Mouse (Mus musculus) liver, embryonic 12.5 days (tissue): Measurements from ENCODE around the gene Rab11fip4. TPM values are rescaled to one million over a fixed set of nuclear protein-coding genes. Genes with fewer than 3 reads are reported as not detected.

Experiments
- ATAC-seq: fragments of 200-750 bp; cut with Nextera tagmentation; 2 replicates; pipeline ENCODE4 v1.8.0; 2017; ENCODE audit warnings: moderate number of reproducible peaks, mild to moderate bottlenecking, moderate library complexity
- H3K27ac ChIP-seq: fragments of 300-500 bp; sonication (generic); 2 replicates; pipeline ENCODE4 v1.5.1; 2016; ENCODE audit warnings: mild to moderate bottlenecking
- H3K27me3 ChIP-seq: fragments of 300-500 bp; sonication (generic); replicated peaks from 2 replicates; pipeline ENCODE4 v1.6.1; 2016; ENCODE audit warnings: mild to moderate bottlenecking, moderate library complexity
- H3K36me3 ChIP-seq: fragments of 300-500 bp; sonication (generic); 2 replicates; pipeline ENCODE4 v1.6.1; 2016; ENCODE audit warnings: mild to moderate bottlenecking, moderate library complexity
- H3K4me1 ChIP-seq: fragments of 300-500 bp; sonication (generic); 2 replicates; pipeline ENCODE4 v1.6.1; 2016
- H3K4me2 ChIP-seq: fragments of 300-500 bp; sonication (generic); 2 replicates; pipeline ENCODE4 v1.6.1; 2016; ENCODE audit warnings: mild to moderate bottlenecking, moderate library complexity
- H3K4me3 ChIP-seq: fragments of 300-500 bp; sonication (generic); 2 replicates; pipeline ENCODE4 v1.5.1; 2016; ENCODE audit warnings: mild to moderate bottlenecking, moderate library complexity
- H3K9ac ChIP-seq: fragments of 300-500 bp; sonication (generic); 2 replicates; pipeline ENCODE4 v1.6.1; 2016; ENCODE audit warnings: mild to moderate bottlenecking, moderate library complexity
- H3K9me3 ChIP-seq: fragments of 300-500 bp; sonication (generic); replicated peaks from 2 replicates; pipeline ENCODE4 v1.6.1; 2016; ENCODE audit warnings: mild to moderate bottlenecking, moderate library complexity
- WGBS: fragments of 180-500 bp; shearing (Covaris S2); methylation state at CpG from one replicate; pipeline ENCODE4 v1.1.7; 2016; ENCODE audit not compliant: insufficient replicate concordance; 5-methylcytosine and 5-hydroxymethylcytosine counted together
- polyA plus RNA-seq: library from polyadenylated mRNA; unstranded; fragments of >200 nt; fragmentation: Nextera tagmentation; extraction: Ambion mirVana; gene quantifications from 2 replicates; pipeline ENCODE4 v1.2.1, GENCODE M21; 2016

Gene Rab11fip4
- polyA plus RNA-seq, 1 experiment from 2014 or later: 1.5 TPM

DNA sequence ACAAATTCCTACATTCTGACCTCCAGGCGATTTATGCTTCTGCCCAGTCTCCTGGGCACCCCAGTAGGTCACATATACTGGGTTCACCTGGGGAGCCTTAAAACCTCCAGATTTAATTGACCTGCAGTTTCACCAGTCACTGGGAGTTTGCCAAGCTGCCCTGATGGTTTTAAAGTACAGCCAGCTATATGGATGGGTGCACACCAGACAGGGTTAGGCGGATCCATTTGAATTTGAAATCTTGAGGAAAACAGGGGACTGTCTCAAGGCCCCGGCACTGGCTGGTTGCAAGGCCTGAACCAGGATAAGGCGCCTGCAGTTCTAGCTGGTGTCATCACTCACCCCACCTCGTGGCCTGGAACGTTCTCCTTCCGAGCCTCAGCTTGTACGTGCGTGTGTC, 52.7 kb downstream of the Rab11fip4 start:
- peaks cover 14% of the 10 kb centered on the region for H3K4me1 ChIP-seq
- no peak overlapping the region for H3K9ac ChIP-seq
- H3K36me3 ChIP-seq: no peaks in the 10 kb centered on the region
- 73% methylated on average over 9 of the region's 9 CpGs for WGBS
- H3K27me3 ChIP-seq: peaks cover 28% of the 10 kb centered on the region
- no peak overlapping the region for H3K4me2 ChIP-seq
- H3K4me3 ChIP-seq: no peak overlapping the region
- no peak for ATAC-seq
- H3K9me3 ChIP-seq: no peaks in the 10 kb centered on the region
- H3K27ac ChIP-seq: no peak overlapping the region

DNA sequence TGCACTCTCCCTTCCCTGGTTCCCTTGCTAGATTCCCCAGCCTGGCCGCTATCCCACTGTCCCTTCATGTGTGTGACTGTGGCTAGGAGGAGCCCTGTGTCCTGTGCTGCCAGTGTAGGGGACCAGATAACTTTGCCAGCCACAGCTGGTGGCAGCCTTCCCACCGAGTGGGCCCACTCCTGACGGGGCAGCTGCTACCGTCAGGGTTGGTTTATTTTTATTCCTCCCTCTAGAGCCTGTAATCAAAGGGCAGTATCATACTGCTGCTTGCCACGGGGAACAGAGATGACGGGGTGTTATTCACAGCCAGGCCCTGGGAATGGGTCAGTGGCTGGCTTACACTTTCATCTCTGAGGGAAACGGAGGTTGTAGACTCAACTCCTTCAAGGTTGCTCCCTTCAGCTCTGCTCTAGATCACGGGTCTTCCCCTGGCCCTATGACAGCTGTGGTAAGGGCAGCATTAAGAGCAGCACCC, 53.7 kb downstream of the Rab11fip4 start:
- peaks cover 14% of the 10 kb centered on the region for H3K4me1 ChIP-seq
- no peak overlapping the region for H3K9ac ChIP-seq
- H3K4me3 ChIP-seq: no peak overlapping the region
- H3K27ac ChIP-seq: no peak overlapping the region
- peaks cover 28% of the 10 kb centered on the region for H3K27me3 ChIP-seq
- 48% methylated on average over 8 of the region's 8 CpGs for WGBS
- no peak overlapping the region for H3K4me2 ChIP-seq
- ATAC-seq: no peak
- H3K36me3 ChIP-seq: no peaks in the 10 kb centered on the region
- no peaks in the 10 kb centered on the region for H3K9me3 ChIP-seq

DNA sequence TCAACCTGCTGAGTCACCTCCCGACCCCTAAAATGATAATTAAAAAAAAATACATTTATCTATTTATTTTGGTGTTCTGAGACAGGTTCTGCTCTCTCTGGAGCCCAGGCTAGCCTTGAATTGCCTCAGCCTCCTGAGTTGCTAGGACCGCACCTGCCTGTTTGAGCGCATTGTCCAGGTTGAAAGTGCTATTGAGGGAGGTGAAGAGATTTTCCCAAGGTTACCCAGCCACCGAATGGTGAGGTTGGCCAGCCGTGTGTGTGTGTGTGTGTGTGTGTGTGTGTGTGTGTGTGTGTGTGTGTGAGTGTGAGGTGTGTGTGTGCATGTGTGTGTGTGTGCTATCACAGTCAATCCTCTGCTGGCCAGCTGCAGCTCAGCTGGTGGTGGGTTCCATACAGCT, 55.0 kb downstream of the Rab11fip4 start:
- Histone ChIP-seq H3K4me2 (no peak overlapping the region), H3K27ac (no peak overlapping the region), H3K9ac (no peak overlapping the region), H3K36me3 (no peaks in the 10 kb centered on the region), H3K9me3 (no peaks in the 10 kb centered on the region), H3K4me1 (peaks cover 17% of the 10 kb centered on the region), H3K27me3 (peaks cover 28% of the 10 kb centered on the region), H3K4me3 (no peak overlapping the region)
- ATAC-seq: no peak
- WGBS: 61% methylated on average over 5 of the region's 5 CpGs

DNA sequence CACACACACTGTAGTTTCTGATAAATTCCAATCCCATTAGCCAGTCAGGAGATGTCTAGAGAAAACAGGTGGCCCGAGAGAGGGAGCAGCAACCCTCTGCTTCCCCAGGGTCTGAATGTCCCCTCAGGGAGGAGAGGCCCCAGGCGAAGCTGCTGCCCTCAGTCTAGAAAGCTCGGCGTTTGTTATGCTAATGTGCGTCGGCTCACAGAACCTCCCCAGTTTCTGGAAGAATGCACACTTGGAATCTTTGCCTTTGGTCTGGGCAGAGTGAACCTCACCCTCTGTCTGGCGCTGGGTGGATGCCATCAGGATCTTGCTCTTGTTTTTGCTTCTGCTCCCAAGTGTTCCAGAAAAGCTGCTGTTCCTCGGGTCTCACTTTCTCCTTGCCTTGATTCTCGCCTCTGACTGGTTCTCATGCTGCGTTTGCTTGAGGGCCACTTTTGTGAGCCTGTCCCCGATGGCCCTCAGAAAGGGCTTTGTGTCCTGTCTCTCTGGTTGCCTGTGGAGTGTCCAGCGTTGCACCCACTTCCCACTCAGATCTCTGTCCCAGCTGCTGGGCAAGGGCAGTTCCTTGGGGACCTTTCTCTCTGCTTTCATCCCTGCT, 55.6 kb downstream of the Rab11fip4 start:
- no peak overlapping the region for H3K4me2 ChIP-seq
- H3K4me1 ChIP-seq: peaks cover 12% of the 10 kb centered on the region
- no peaks in the 10 kb centered on the region for H3K9me3 ChIP-seq
- H3K27ac ChIP-seq: no peak overlapping the region
- no peaks in the 10 kb centered on the region for H3K36me3 ChIP-seq
- H3K9ac ChIP-seq: no peak overlapping the region
- no peak overlapping the region for H3K4me3 ChIP-seq
- peaks cover 28% of the 10 kb centered on the region for H3K27me3 ChIP-seq
- ATAC-seq: no peak
- 47% methylated on average over 12 of the region's 12 CpGs for WGBS

DNA sequence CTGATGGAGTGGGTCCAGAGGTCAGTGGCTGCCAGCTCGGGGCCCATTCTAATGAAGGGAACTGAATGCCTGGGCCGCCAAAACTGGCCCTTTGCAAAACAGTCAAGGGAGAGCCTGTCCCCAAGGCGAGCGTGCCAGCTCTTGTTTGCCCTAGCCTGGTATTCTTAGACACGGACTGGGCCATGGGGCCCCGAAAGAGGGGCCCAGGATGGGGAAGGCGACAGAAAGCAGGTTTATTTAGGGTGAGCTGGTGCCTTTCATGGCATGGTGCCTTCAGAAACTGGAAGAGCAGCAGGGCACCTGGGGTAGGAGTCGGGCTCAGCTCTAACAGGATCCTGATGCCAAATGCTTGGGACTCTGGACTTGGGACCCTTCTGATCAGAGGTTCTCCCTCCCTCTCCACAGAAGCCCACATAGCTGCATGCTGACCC, 56.1 kb downstream of the Rab11fip4 start:
- H3K4me3 ChIP-seq: no peak overlapping the region
- H3K27me3 ChIP-seq: peaks cover 28% of the 10 kb centered on the region
- no peak overlapping the region for H3K4me2 ChIP-seq
- no peak for ATAC-seq
- no peaks in the 10 kb centered on the region for H3K36me3 ChIP-seq
- WGBS: 59% methylated on average over 8 of the region's 8 CpGs
- H3K9ac ChIP-seq: no peak overlapping the region
- no peaks in the 10 kb centered on the region for H3K9me3 ChIP-seq
- H3K4me1 ChIP-seq: peaks cover 11% of the 10 kb centered on the region
- H3K27ac ChIP-seq: no peak overlapping the region

DNA sequence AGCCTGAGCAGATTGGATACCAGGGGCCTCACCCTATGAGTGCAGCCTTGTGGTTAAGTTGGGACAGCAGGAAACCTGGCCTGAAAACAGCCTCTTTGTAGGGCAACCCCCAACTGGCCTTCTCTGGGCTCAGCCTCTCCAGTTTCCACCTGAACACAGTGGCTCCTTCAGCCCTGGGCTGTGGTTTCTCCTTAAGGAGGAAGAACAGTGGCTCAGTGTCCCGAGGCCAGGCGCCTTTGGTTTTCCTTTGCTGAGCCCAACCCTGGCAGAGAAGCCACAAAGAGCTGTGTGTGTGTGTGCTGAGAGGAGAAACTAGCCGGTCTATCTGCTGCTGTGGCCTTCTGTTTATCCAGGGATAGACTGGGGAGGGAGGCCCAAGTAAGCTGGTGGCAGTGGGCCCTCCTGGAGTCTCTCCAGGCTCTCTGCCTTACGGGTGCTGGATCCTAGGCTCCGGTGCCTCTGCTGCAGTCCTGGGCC, 59.4 kb downstream of the Rab11fip4 start:
- no peak overlapping the region for H3K27ac ChIP-seq
- H3K4me3 ChIP-seq: no peak overlapping the region
- peaks cover 24% of the 10 kb centered on the region for H3K27me3 ChIP-seq
- H3K4me1 ChIP-seq: peaks cover 22% of the 10 kb centered on the region
- no peak overlapping the region for H3K9ac ChIP-seq
- no peaks in the 10 kb centered on the region for H3K9me3 ChIP-seq
- no peak overlapping the region for H3K4me2 ChIP-seq
- WGBS: 39% methylated on average over 5 of the region's 5 CpGs
- no peak for ATAC-seq
- no peaks in the 10 kb centered on the region for H3K36me3 ChIP-seq

DNA sequence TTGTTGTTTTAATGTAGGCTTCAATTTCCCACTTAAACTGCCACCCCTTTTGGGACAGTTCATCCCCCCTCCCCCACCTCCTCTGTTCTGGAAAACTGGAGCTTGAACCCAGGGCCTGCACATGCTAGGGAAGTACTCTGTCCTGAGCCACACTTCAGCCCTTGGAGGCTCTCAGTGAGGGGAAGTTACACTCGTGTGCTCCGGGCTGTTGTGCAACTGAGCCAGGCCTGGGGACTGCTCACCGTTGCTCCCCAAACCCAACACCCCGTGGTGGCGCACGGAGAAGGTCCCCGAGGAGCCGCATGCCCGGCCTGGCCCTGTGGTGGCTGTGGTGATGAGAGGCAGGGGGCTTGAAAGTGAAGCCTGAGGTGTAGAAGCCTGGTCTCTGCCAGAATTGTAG, 61.2 kb downstream of the Rab11fip4 start:
- Histone ChIP-seq H3K4me3 (no peak overlapping the region), H3K4me2 (no peak overlapping the region), H3K9me3 (no peaks in the 10 kb centered on the region), H3K27ac (no peak overlapping the region), H3K4me1 (peaks cover 22% of the 10 kb centered on the region), H3K27me3 (peaks cover 12% of the 10 kb centered on the region), H3K9ac (no peak overlapping the region), H3K36me3 (no peaks in the 10 kb centered on the region)
- 56% methylated on average over 9 of the region's 9 CpGs for WGBS
- no peak for ATAC-seq

DNA sequence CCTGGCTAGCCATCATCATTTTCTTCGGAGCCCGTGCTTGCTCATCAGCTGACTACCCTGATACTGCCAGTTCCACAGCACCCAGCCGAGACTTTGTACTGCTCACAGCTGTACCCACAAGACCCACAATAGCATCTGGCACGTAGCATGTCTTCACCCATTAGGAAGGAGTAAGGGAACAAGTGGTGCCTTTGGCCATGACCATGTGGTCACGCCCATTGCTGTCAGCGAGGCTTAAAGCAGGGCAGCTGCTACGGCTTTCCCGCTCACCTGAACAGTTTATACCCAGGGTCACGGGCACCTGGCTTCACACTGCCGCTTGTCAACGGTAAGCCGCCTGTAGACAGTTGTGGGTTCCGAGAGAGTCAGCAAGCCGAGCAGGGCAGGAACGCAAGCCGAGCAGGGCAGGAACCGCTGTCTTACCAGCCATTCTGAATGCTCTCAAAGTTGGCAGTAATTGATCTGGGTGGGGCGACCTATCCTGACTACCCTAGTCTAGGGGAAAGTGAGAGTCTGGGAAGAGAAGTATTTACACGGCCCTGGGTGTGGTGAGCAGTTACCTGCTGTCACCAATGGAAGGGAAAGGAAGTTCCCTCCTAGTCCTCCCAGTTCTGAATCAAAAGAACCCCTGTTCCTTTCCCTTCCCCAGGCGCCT, 62.0 kb downstream of the Rab11fip4 start:
- H3K27ac ChIP-seq: no peak overlapping the region
- ATAC-seq: no peak
- no peaks in the 10 kb centered on the region for H3K36me3 ChIP-seq
- peaks cover 22% of the 10 kb centered on the region; the same call in 1 of the 2 replicates for H3K4me1 ChIP-seq
- H3K4me2 ChIP-seq: no peak overlapping the region
- H3K4me3 ChIP-seq: no peak overlapping the region
- H3K27me3 ChIP-seq: peaks cover 4% of the 10 kb centered on the region
- no peaks in the 10 kb centered on the region for H3K9me3 ChIP-seq
- 72% methylated on average over 20 of the region's 20 CpGs for WGBS
- H3K9ac ChIP-seq: no peak overlapping the region

DNA sequence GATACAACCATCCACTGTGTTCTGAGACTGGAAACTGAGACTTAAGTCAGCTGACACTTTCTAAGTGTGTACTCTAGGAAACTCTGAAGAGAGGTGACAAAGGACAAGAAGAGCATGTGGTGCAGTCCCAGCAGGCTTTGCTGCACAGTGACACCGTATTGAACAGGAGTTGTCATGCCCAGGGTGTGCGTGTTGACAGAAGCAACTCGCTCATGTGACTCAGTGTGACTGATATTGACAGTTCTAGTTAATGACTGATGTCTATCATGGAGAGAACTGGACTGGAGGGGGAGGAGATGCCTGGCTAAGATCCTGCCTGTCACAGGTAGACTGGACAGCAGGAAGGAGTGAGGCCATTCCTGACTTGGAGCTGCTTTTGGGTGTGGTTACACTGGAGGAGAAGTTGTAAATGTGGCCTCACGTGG, 63.4 kb downstream of the Rab11fip4 start:
- H3K27ac ChIP-seq: 0 out of 2 replicates have a peak overlapping the region, but pooled peaks have one; percentile 2
- H3K9ac ChIP-seq: no peak overlapping the region
- ATAC-seq: peak; percentile 60
- no peak overlapping the region for H3K4me2 ChIP-seq
- peaks cover 4% of the 10 kb centered on the region for H3K27me3 ChIP-seq
- 64% methylated on average over 4 of the region's 4 CpGs for WGBS
- no peaks in the 10 kb centered on the region for H3K36me3 ChIP-seq
- H3K9me3 ChIP-seq: no peaks in the 10 kb centered on the region
- H3K4me3 ChIP-seq: no peak overlapping the region
- peaks cover 22% of the 10 kb centered on the region; the same call in 1 of the 2 replicates for H3K4me1 ChIP-seq

DNA sequence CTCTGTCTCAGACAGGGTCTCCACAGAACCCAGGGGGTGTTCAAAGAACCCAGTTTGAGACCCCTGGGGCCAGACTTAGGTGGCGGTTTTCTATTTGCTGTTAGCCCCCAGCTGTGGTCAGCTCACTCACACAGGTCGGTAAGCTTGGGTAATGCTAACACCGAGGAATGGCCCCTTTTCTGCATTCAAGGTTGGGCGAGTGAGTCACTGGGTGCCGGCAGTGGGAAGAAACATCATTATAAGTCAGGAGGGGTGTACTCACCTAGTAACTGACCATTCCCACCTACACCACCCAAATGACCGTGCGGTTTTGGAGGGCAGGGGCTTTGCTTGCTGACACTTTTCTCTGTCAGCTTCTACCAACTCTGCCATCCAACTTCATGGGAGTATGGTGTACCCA, 64.6 kb downstream of the Rab11fip4 start:
- Histone ChIP-seq H3K27me3 (peaks cover 10% of the 10 kb centered on the region), H3K9ac (no peak overlapping the region), H3K4me1 (peaks cover 18% of the 10 kb centered on the region), H3K4me3 (no peak overlapping the region), H3K36me3 (no peaks in the 10 kb centered on the region), H3K27ac (no peak overlapping the region), H3K9me3 (no peaks in the 10 kb centered on the region), H3K4me2 (no peak overlapping the region)
- ATAC-seq: no peak
- WGBS: 66% methylated on average over 7 of the region's 7 CpGs

DNA sequence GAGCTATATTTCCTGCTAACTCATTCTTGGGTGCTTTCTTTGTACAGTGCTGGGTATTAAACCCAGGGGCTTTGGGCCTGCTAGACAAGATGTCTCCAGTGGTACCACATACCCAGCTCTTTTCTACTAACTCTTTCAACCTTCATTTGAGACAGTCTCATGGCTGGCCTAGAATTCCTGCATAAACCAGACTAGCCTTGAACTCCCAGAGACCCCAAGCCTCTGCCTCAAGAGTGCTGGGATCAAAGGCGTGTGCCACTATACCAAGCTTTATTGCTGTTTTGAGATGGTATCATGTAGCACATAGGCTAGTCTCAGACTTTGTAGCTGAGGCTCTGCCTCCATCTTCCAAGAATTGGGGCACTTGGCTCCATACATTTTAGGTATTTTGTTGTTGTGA, 65.5 kb downstream of the Rab11fip4 start:
- no peak overlapping the region for H3K27ac ChIP-seq
- no peaks in the 10 kb centered on the region for H3K36me3 ChIP-seq
- peaks cover 19% of the 10 kb centered on the region for H3K27me3 ChIP-seq
- H3K9me3 ChIP-seq: no peaks in the 10 kb centered on the region
- H3K4me3 ChIP-seq: no peak overlapping the region
- no peak overlapping the region for H3K4me2 ChIP-seq
- H3K9ac ChIP-seq: no peak overlapping the region
- WGBS: 81% methylated on average over 1 of the region's 1 CpGs
- H3K4me1 ChIP-seq: peaks cover 24% of the 10 kb centered on the region
- ATAC-seq: no peak

DNA sequence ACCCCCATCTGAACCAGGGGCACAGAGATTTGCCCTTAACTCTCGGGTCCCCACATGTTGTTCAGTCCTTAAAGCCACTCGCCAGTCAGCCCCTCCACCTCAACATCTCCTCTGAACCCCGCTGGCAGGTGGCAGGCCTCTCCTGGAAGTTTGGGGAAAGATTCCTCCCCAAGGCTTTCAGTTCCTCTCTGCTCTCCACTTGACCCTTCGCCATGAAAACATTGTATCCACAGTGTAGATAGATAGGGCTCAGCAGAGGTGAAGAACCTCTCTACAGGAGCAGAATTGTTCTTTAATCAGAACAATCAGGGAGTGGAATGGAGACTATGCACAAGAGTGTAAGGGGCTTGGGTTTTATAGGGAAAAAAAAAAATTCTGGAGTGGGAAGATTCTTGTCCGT, 66.0 kb downstream of the Rab11fip4 start:
- no peak overlapping the region for H3K27ac ChIP-seq
- no peak overlapping the region for H3K4me2 ChIP-seq
- H3K27me3 ChIP-seq: peaks cover 25% of the 10 kb centered on the region
- H3K4me3 ChIP-seq: no peak overlapping the region
- 59% methylated on average over 5 of the region's 5 CpGs for WGBS
- no peak for ATAC-seq
- H3K36me3 ChIP-seq: no peaks in the 10 kb centered on the region
- H3K9me3 ChIP-seq: no peaks in the 10 kb centered on the region
- no peak overlapping the region for H3K9ac ChIP-seq
- peaks cover 27% of the 10 kb centered on the region for H3K4me1 ChIP-seq
